ENCODE assay signal across 8 mouse cellular contexts in genomic region chr16:95647854-95648253, GRCm38 (mm10). TPM values are rescaled to one million over a fixed set of nuclear protein-coding genes. Genes with fewer than 3 reads are reported as not detected.
DNase-seq lines count a peak whose midpoint lies in the region; ATAC-seq and TF ChIP-seq lines count a peak whose summit lies in the region.

No protein-coding gene starts in this region.

- ATAC-seq in CD4-positive, CD25-positive, alpha-beta regulatory T cell, adult 4 months: peak; percentile 51
- ATAC-seq in embryonic facial prominence, embryonic 13.5 days (ENCODE audit: insufficient number of reproducible peaks, insufficient read depth, low FRiP score, low TSS enrichment, low read depth): no peak
- ATAC-seq in heart, embryonic 16.5 days (replicated peaks; ENCODE audit: extremely low read depth, insufficient read depth, low FRiP score): peak; percentile 63
- ATAC-seq in liver, postnatal 0 days: peak; percentile 57; the same call in 1 of the 2 replicates

- H3K4me2 ChIP-seq in embryonic facial prominence, embryonic 13.5 days: no peak overlapping the region
- no peak overlapping the region for H3K4me2 ChIP-seq in heart, embryonic 16.5 days (ENCODE audit: low read depth, low read length)
- H3K4me2 ChIP-seq in liver, postnatal 0 days (ENCODE audit: low read depth, low read length): no peak overlapping the region

- WGBS in embryonic facial prominence, embryonic 13.5 days: 14% methylated on average over 13 of the region's 13 CpGs
- 13% methylated on average over 13 of the region's 13 CpGs for WGBS in heart, embryonic 16.5 days
- 8% methylated on average over 13 of the region's 13 CpGs for WGBS in liver, postnatal 0 days (ENCODE audit: insufficient replicate concordance)

- peak; percentile 84 for DNase-seq in adrenal gland, postnatal 14 days
- peak; percentile 91 to 92 for DNase-seq in kidney, postnatal 4 days
- peak; percentile 80 for DNase-seq in liver, postnatal 0 days
- DNase-seq in ovary, postnatal 36 days (ENCODE audit: low spot score): peak; percentile 77
- DNase-seq in thymus, postnatal 25 days: peak; percentile 85

- no peaks in the 10 kb centered on the region for H3K36me3 ChIP-seq in embryonic facial prominence, embryonic 13.5 days
- H3K36me3 ChIP-seq in heart, embryonic 16.5 days (ENCODE audit: control insufficient read depth, insufficient read depth): no peaks in the 10 kb centered on the region
- H3K36me3 ChIP-seq in liver, postnatal 0 days (replicated peaks; ENCODE audit: insufficient read depth, low read length): no peaks in the 10 kb centered on the region

- peak; percentile 88 for TF ChIP-seq CTCF in liver, postnatal 0 days (IDR thresholded peaks at IDR 0.05; ENCODE audit: low read depth)

- no peaks in the 10 kb centered on the region for H3K27me3 ChIP-seq in embryonic facial prominence, embryonic 13.5 days
- H3K27me3 ChIP-seq in heart, embryonic 16.5 days (ENCODE audit: control insufficient read depth, insufficient read depth, low read length): no peaks in the 10 kb centered on the region
- no peaks in the 10 kb centered on the region for H3K27me3 ChIP-seq in liver, postnatal 0 days (ENCODE audit: insufficient read depth, low read length)

- no peak overlapping the region for H3K4me3 ChIP-seq in embryonic facial prominence, embryonic 13.5 days
- H3K4me3 ChIP-seq in heart, embryonic 16.5 days (ENCODE audit: low read length): no peak overlapping the region
- H3K4me3 ChIP-seq in liver, postnatal 0 days (ENCODE audit: low read depth, low read length): no peak overlapping the region

- no peak for TF ChIP-seq EP300 in liver, postnatal 0 days (IDR thresholded peaks at IDR 0.05; ENCODE audit: low read depth)

- H3K4me1 ChIP-seq in embryonic facial prominence, embryonic 13.5 days: peaks cover 10% of the 10 kb centered on the region; the same call in 1 of the 2 replicates
- H3K4me1 ChIP-seq in heart, embryonic 16.5 days (ENCODE audit: control insufficient read depth, insufficient read depth, low read length): no peaks in the 10 kb centered on the region
- H3K4me1 ChIP-seq in liver, postnatal 0 days (ENCODE audit: insufficient read depth): peaks cover 3% of the 10 kb centered on the region

- peak overlapping the region; percentile 51; the same call in 1 of the 2 replicates for H3K27ac ChIP-seq in embryonic facial prominence, embryonic 13.5 days
- H3K27ac ChIP-seq in heart, embryonic 16.5 days (ENCODE audit: low read length): no peak overlapping the region
- H3K27ac ChIP-seq in liver, postnatal 0 days (ENCODE audit: low read depth): no peak overlapping the region

- no peaks in the 10 kb centered on the region for H3K9me3 ChIP-seq in embryonic facial prominence, embryonic 13.5 days
- no peaks in the 10 kb centered on the region for H3K9me3 ChIP-seq in heart, embryonic 16.5 days (replicated peaks; ENCODE audit: control insufficient read depth, low read length)
- no peaks in the 10 kb centered on the region for H3K9me3 ChIP-seq in liver, postnatal 0 days (ENCODE audit: low read length)

- no peak overlapping the region; the same call in 1 of the 2 replicates for H3K9ac ChIP-seq in embryonic facial prominence, embryonic 13.5 days
- H3K9ac ChIP-seq in heart, embryonic 16.5 days (ENCODE audit: low read length): no peak overlapping the region
- H3K9ac ChIP-seq in liver, postnatal 0 days (replicated peaks): no peak overlapping the region

RNA-seq across cellular contexts. Expression of gene Ets2, which starts 54.0 kb away (rescaled TPM):
- polyA plus RNA-seq in CD4-positive, CD25-positive, alpha-beta regulatory T cell, adult 4 months (2017; shearing (Covaris generic)): 1 to 10 TPM; 4.2 to 4.3 TPM
- 69.5 and 77.3 TPM in 2 replicates for total RNA-seq in adrenal gland, postnatal 14 days (2021)
- 74.7 and 87.7 TPM in 2 replicates for polyA plus RNA-seq in embryonic facial prominence, embryonic 13.5 days (2015; fragmentation: Nextera tagmentation; extraction: Ambion mirVana)
- 71.1 and 73.6 TPM in 2 replicates for polyA plus RNA-seq in heart, embryonic 16.5 days (2015; fragmentation: Nextera tagmentation; extraction: Ambion mirVana)
- 13.2 and 13.5 TPM in 2 replicates for polyA plus RNA-seq in liver, postnatal 0 days (2015; fragmentation: Nextera tagmentation; extraction: Ambion mirVana)
